Mouse (Mus musculus) megakaryocyte progenitor cell, adult 5-6 weeks (primary cell): ENCODE measurements around the gene Zfp941. TPM values are rescaled to one million over a fixed set of nuclear protein-coding genes. Genes with fewer than 3 reads are reported as not detected.
"Not testable (repeated sequence)": the region's sequence is repeated elsewhere in the genome, so short reads cannot be mapped to it uniquely, and the experiment has no call there.

Experiments
- ATAC-seq: replicated peaks from 2 replicates; pipeline ENCODE4 v1.8.0; 2016; ENCODE audit warnings: mild to moderate bottlenecking, moderate TSS enrichment, inconsistent platforms; ENCODE audit not compliant: poor library complexity
- total RNA-seq, 2 experiments: library from RNA; stranded (forward) in 1 of 2; stranded (reverse) in 1 of 2; fragments of 157-497, 149-512 nt in 1 of 2; fragments of 200-1000 nt in 1 of 2; gene quantifications; 2 replicates each; pipeline versions ENCODE4 v1.2.3 to v1.2.4; 2015 to 2017

Gene Zfp941
- total RNA-seq, 2 experiments from 2014 or later: 1.2 to 1.5 TPM

GRCm38 (mm10) chr7:140787406-140788052, 34.4 kb downstream of the Zfp941 start, which contains the start of gene Syce1:
Gene Syce1 (minus strand): TSS chr7:140787852.
- no peak for ATAC-seq

GRCm38 (mm10) chr7:140780548-140780947, 41.4 kb downstream of the Zfp941 start:
- ATAC-seq: no peak

GRCm38 (mm10) chr7:140765888-140766739, 55.9 kb downstream of the Zfp941 start:
- ATAC-seq: peak; percentile 83

- not testable (repeated sequence) for ATAC-seq
These were observed 56.6 kb downstream of the Zfp941 start for GRCm38 (mm10) chr7:140765391-140765790.

GRCm38 (mm10) chr7:140763447-140764020, 58.4 kb downstream of the Zfp941 start, which contains the start of gene Cyp2e1:
Gene Cyp2e1 (plus strand): TSS chr7:140763739.
- ATAC-seq: no peak

- no peak for ATAC-seq
These were observed 61.3 kb downstream of the Zfp941 start for GRCm38 (mm10) chr7:140760647-140761046.

Other genes starting within 250 kb of the Zfp941 start
- gene Olfr46, start 220.9 kb downstream of the Zfp941 start, total RNA-seq (2015): not detected in 2 replicates
- not detected in 2 replicates for gene Olfr46, start 220.9 kb downstream of the Zfp941 start, total RNA-seq (2017)
- gene Olfr61, start 193.2 kb downstream of the Zfp941 start, total RNA-seq (2015): not detected in 2 replicates
- gene Olfr61, start 193.2 kb downstream of the Zfp941 start, total RNA-seq (2017): not detected in 2 replicates
- gene Olfr53, start 175.7 kb downstream of the Zfp941 start, total RNA-seq (2015): not detected in 2 replicates
- not detected in 2 replicates for gene Olfr53, start 175.7 kb downstream of the Zfp941 start, total RNA-seq (2017)
- not detected in 2 replicates for gene Olfr539, start 162.2 kb downstream of the Zfp941 start, total RNA-seq (2015)
- not detected in 2 replicates for gene Olfr539, start 162.2 kb downstream of the Zfp941 start, total RNA-seq (2017)
- gene Olfr45, start 140.2 kb downstream of the Zfp941 start, total RNA-seq (2015): not detected in 2 replicates
- 0.10 TPM in 1 of 2 replicates, not detected in the other for gene Olfr45, start 140.2 kb downstream of the Zfp941 start, total RNA-seq (2017)
- not detected in 2 replicates for gene Olfr541, start 124.9 kb downstream of the Zfp941 start, total RNA-seq (2015)
- gene Olfr541, start 124.9 kb downstream of the Zfp941 start, total RNA-seq (2017): not detected in 2 replicates
- not detected in 2 replicates for gene Cyp2e1, start 58.4 kb downstream of the Zfp941 start, total RNA-seq (2015)
- gene Cyp2e1, start 58.4 kb downstream of the Zfp941 start, total RNA-seq (2017): not detected in 2 replicates
- gene Syce1, start 34.3 kb downstream of the Zfp941 start, total RNA-seq (2015): 0.20 and 1.4 TPM in 2 replicates
- gene Syce1, start 34.3 kb downstream of the Zfp941 start, total RNA-seq (2017): 2.7 and 4.4 TPM in 2 replicates
- not detected in 2 replicates for gene Urah, start 12.8 kb upstream of the Zfp941 start, total RNA-seq (2015)
- not detected in 2 replicates for gene Urah, start 12.8 kb upstream of the Zfp941 start, total RNA-seq (2017)
- gene Scgb1c1, start 23.4 kb upstream of the Zfp941 start, total RNA-seq (2015): not detected in 2 replicates
- gene Scgb1c1, start 23.4 kb upstream of the Zfp941 start, total RNA-seq (2017): not detected in 2 replicates
- not detected in 2 replicates for gene Odf3, start 25.6 kb upstream of the Zfp941 start, total RNA-seq (2015)
- gene Odf3, start 25.6 kb upstream of the Zfp941 start, total RNA-seq (2017): not detected in 2 replicates
- 0.35 TPM in 1 of 2 replicates, not detected in the other for gene Gm45785, start 34.2 kb upstream of the Zfp941 start, total RNA-seq (2015)
- gene Gm45785, start 34.2 kb upstream of the Zfp941 start, total RNA-seq (2017): not detected in 2 replicates
- 26.0 and 38.2 TPM in 2 replicates for gene Ric8a, start 34.8 kb upstream of the Zfp941 start, total RNA-seq (2015)
- 24.4 and 27.3 TPM in 2 replicates for gene Ric8a, start 34.8 kb upstream of the Zfp941 start, total RNA-seq (2017)
- 9.9 and 12.3 TPM in 2 replicates for gene Bet1l, start 35.4 kb upstream of the Zfp941 start, total RNA-seq (2015)
- 21.8 and 24.6 TPM in 2 replicates for gene Bet1l, start 35.4 kb upstream of the Zfp941 start, total RNA-seq (2017)
- gene Psmd13, start 59.8 kb upstream of the Zfp941 start, total RNA-seq (2015): 85.9 and 103 TPM in 2 replicates
- 197 and 208 TPM in 2 replicates for gene Psmd13, start 59.8 kb upstream of the Zfp941 start, total RNA-seq (2017)
- 22.9 and 23.0 TPM in 2 replicates for gene Sirt3, start 60.1 kb upstream of the Zfp941 start, total RNA-seq (2015)
- 30.0 and 31.9 TPM in 2 replicates for gene Sirt3, start 60.1 kb upstream of the Zfp941 start, total RNA-seq (2017)
- not detected in 2 replicates for gene Cox8b, start 78.3 kb upstream of the Zfp941 start, total RNA-seq (2015)
- gene Cox8b, start 78.3 kb upstream of the Zfp941 start, total RNA-seq (2017): not detected in 2 replicates
- not detected in 2 replicates for gene Nlrp6, start 98.7 kb upstream of the Zfp941 start, total RNA-seq (2015)
- gene Nlrp6, start 98.7 kb upstream of the Zfp941 start, total RNA-seq (2017): not detected in 2 replicates
- gene Pgghg, start 119.2 kb upstream of the Zfp941 start, total RNA-seq (2015): 5.1 and 7.3 TPM in 2 replicates
- gene Pgghg, start 119.2 kb upstream of the Zfp941 start, total RNA-seq (2017): 8.2 and 9.0 TPM in 2 replicates
- gene Ifitm5, start 128.1 kb upstream of the Zfp941 start, total RNA-seq (2015): 0.83 and 1.1 TPM in 2 replicates
- not detected in 2 replicates for gene Ifitm5, start 128.1 kb upstream of the Zfp941 start, total RNA-seq (2017)
- not detected in 2 replicates for gene Gm45717, start 133.8 kb upstream of the Zfp941 start, total RNA-seq (2015)
- gene Gm45717, start 133.8 kb upstream of the Zfp941 start, total RNA-seq (2017): 1.1 TPM in 1 of 2 replicates, not detected in the other
- 577 and 637 TPM in 2 replicates for gene Ifitm2, start 133.8 kb upstream of the Zfp941 start, total RNA-seq (2015)
- 287 and 322 TPM in 2 replicates for gene Ifitm2, start 133.8 kb upstream of the Zfp941 start, total RNA-seq (2017)
- gene Ifitm1, start 145.0 kb upstream of the Zfp941 start, total RNA-seq (2015): 57.8 and 89.8 TPM in 2 replicates
- gene Ifitm1, start 145.0 kb upstream of the Zfp941 start, total RNA-seq (2017): 33.7 and 37.5 TPM in 2 replicates
- gene Ifitm3, start 188.6 kb upstream of the Zfp941 start, total RNA-seq (2015): 147 and 203 TPM in 2 replicates
- gene Ifitm3, start 188.6 kb upstream of the Zfp941 start, total RNA-seq (2017): 49.4 and 56.2 TPM in 2 replicates
- gene Ifitm6, start 195.7 kb upstream of the Zfp941 start, total RNA-seq (2015): 81.7 and 90.1 TPM in 2 replicates
- 37.7 and 55.9 TPM in 2 replicates for gene Ifitm6, start 195.7 kb upstream of the Zfp941 start, total RNA-seq (2017)
- gene Gm17387, start 207.0 kb upstream of the Zfp941 start, total RNA-seq (2015): not detected in 2 replicates
- gene Gm17387, start 207.0 kb upstream of the Zfp941 start, total RNA-seq (2017): not detected in 2 replicates
- gene B4galnt4, start 238.9 kb upstream of the Zfp941 start, total RNA-seq (2015): 0.84 and 1.3 TPM in 2 replicates
- gene B4galnt4, start 238.9 kb upstream of the Zfp941 start, total RNA-seq (2017): 1.5 and 2.8 TPM in 2 replicates